Mouse (Mus musculus): Measurements from ENCODE around the gene Pfn4. TPM values are rescaled to one million over a fixed set of nuclear protein-coding genes. Genes with fewer than 3 reads are reported as not detected.
"Not testable (repeated sequence)": the region's sequence is repeated elsewhere in the genome, so short reads cannot be mapped to it uniquely, and the experiment has no call there.

Pfn4 gene
- polyA plus RNA-seq, 1 experiment from 2014 or later, result 10.7 TPM

- ATAC-seq (replicated peaks), result no peak
- H3K9me3 ChIP-seq, result no peaks in the 10 kb centered on the region
- 89% methylated on average over 1 of the region's 1 CpGs for WGBS
- no peak overlapping the region for H3K4me3 ChIP-seq
- H3K4me1 ChIP-seq, result no peaks in the 10 kb centered on the region
- no peak overlapping the region for H3K27ac ChIP-seq (replicated peaks)
- no peaks in the 10 kb centered on the region for H3K36me3 ChIP-seq
- H3K4me2 ChIP-seq (replicated peaks), result no peak overlapping the region
- no peak overlapping the region for H3K9ac ChIP-seq (replicated peaks)
- H3K27me3 ChIP-seq, result no peaks in the 10 kb centered on the region
These were observed 11.8 kb upstream of the Pfn4 start for GRCm38 (mm10) chr12:4757060-4757459.

- H3K27me3 ChIP-seq, result no peaks in the 10 kb centered on the region
- H3K9ac ChIP-seq (replicated peaks), result peak overlapping the region; percentile 90
- peaks cover 9% of the 10 kb centered on the region for H3K4me1 ChIP-seq
- H3K27ac ChIP-seq (replicated peaks), result peak overlapping the region; percentile 98
- no peak; the same call in 1 of the 2 replicates for ATAC-seq (replicated peaks)
- no peaks in the 10 kb centered on the region for H3K36me3 ChIP-seq
- peak overlapping the region; percentile 64 for H3K4me3 ChIP-seq
- H3K9me3 ChIP-seq, result no peaks in the 10 kb centered on the region
- 17% methylated on average over 13 of the region's 13 CpGs for WGBS
- peak overlapping the region; percentile 67 for H3K4me2 ChIP-seq (replicated peaks)
These were observed 506 bp downstream of the Pfn4 start for GRCm38 (mm10) chr12:4769333-4769723.

DNA sequence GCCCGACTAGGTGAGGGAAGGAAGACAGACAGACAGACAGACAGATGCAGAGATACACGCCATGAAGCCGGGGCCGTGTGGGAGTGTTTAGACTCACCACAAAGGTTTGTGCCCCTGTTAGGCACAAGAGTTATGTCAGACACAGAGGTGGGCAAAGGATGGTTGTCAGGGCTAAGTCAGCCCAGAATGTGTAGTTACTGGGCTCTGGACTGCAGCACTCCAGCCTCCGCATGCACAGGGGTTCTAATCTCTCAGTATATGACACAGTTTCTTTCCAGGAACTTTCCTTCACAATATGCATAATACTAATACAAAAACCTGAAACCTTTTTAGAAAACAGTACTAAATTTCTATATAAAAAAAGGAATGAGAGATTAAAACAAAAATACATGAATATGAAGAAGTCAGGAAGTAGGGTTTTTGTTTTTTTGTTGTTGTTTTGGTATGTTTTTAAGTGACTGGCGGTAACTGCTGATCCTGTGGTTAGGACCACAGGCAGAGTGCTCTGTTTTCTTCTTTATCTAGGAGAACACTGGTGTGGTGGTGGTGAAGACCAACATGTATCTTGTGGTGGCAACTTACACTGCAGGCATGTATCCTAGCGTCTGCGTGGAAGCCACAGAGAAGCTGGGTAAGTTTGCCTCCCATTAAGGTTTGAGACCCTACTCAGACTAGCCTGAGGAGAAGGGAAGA is 6.2 kb downstream of the Pfn4 start:
- no peak overlapping the region for H3K4me3 ChIP-seq
- H3K4me1 ChIP-seq, result no peaks in the 10 kb centered on the region
- H3K9ac ChIP-seq (replicated peaks), result no peak overlapping the region
- no peaks in the 10 kb centered on the region for H3K9me3 ChIP-seq
- no peaks in the 10 kb centered on the region for H3K36me3 ChIP-seq
- no peak overlapping the region for H3K27ac ChIP-seq (replicated peaks)
- no peaks in the 10 kb centered on the region for H3K27me3 ChIP-seq
- H3K4me2 ChIP-seq (replicated peaks), result no peak overlapping the region
- WGBS, result 91% methylated on average over 8 of the region's 8 CpGs
- ATAC-seq (replicated peaks), result no peak

DNA sequence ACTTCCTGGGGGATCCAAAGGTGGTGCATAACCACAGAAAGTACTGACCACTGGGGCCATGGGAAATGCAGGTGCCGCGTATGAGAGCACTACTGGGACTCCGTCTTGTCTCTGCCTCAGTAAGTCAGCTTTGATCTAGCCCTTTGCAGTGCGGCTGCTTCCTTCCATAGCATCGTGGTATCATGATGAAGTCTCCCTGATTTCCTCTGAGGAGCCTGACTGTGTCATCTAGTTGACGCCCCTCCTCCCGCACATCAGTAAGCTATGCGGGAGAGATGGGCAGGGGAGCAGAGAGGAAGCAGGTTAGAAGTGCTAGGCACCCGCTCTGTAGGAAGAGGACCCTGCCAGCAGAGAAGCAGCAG is 6.7 kb downstream of the Pfn4 start:
- no peaks in the 10 kb centered on the region for H3K27me3 ChIP-seq
- no peak overlapping the region for H3K4me2 ChIP-seq (replicated peaks)
- WGBS, result 86% methylated on average over 9 of the region's 9 CpGs
- no peak overlapping the region for H3K27ac ChIP-seq (replicated peaks)
- H3K9me3 ChIP-seq, result no peaks in the 10 kb centered on the region
- no peak for ATAC-seq (replicated peaks)
- H3K9ac ChIP-seq (replicated peaks), result no peak overlapping the region
- H3K36me3 ChIP-seq, result no peaks in the 10 kb centered on the region
- H3K4me3 ChIP-seq, result no peak overlapping the region
- H3K4me1 ChIP-seq, result no peaks in the 10 kb centered on the region

DNA sequence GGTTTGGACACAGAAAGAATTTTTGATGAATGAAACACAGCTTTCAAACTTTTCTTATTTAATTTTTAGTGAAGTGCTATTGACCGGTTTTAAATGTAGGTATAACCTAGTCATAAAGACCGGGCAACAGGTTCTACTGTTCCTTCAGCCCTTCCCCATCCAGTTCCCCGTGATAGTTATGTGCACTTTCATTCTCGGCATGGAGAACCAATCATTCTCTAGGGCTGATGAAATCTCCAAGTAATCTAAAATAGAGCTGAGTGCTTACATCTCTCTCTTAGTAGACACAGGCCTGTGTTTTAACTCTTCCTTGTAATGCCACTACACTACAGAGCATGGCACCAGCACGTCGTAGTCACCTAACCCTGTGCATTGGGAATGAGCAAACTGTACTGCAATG is 8.9 kb downstream of the Pfn4 start:
- H3K36me3 ChIP-seq, result no peaks in the 10 kb centered on the region
- no peak for ATAC-seq (replicated peaks)
- no peaks in the 10 kb centered on the region for H3K9me3 ChIP-seq
- no peak overlapping the region for H3K9ac ChIP-seq (replicated peaks)
- H3K27ac ChIP-seq (replicated peaks), result no peak overlapping the region
- no peak overlapping the region for H3K4me3 ChIP-seq
- no peaks in the 10 kb centered on the region for H3K4me1 ChIP-seq
- H3K27me3 ChIP-seq, result no peaks in the 10 kb centered on the region
- 88% methylated on average over 6 of the region's 6 CpGs for WGBS
- H3K4me2 ChIP-seq (replicated peaks), result no peak overlapping the region

DNA sequence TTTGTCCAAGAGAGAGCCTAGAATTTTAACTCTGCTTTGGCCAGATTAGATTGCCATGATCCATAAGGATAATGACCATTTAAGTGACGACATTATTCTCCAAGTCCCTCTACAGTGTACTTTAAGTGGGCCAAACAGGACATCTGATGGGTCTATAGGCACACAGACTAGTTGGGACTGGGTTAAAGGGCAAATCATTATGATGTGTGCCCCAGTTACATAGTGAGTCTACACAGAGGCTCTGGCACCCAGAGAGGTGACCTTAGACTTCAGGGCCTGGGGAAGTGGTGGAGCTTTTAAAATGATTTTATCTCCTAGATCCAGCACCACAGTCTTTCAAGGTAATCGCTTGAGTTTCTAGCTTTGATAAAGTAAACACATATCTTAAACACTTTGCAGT is 11.4 kb downstream of the Pfn4 start:
- no peak overlapping the region for H3K4me3 ChIP-seq
- no peak overlapping the region for H3K4me2 ChIP-seq (replicated peaks)
- H3K27me3 ChIP-seq, result no peaks in the 10 kb centered on the region
- H3K9me3 ChIP-seq, result no peaks in the 10 kb centered on the region
- 77% methylated on average over 2 of the region's 2 CpGs for WGBS
- no peaks in the 10 kb centered on the region for H3K36me3 ChIP-seq
- H3K27ac ChIP-seq (replicated peaks), result no peak overlapping the region
- no peak for ATAC-seq (replicated peaks)
- no peak overlapping the region for H3K9ac ChIP-seq (replicated peaks)
- no peaks in the 10 kb centered on the region for H3K4me1 ChIP-seq

DNA sequence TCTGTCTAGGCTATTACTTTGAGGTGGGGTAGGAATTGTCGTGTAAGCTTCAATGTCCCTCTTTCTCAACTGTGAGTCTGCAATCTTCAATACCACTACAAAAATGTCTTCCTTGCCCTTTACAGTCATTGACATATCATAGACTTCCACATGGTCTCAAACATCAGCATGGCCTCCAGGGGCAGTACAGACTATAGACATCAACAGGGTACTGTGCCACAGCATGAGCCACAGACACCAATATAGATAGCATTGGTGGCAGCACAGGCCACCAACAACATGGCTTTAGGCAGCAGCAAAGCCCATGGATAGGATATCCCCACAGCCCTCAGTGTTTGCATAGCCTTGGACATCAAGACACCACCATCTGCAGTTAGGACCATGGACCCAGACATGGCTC is 12.4 kb downstream of the Pfn4 start:
- Histone ChIP-seq H3K27ac (replicated peaks) (no peak overlapping the region), H3K4me3 (no peak overlapping the region), H3K9ac (replicated peaks) (no peak overlapping the region), H3K27me3 (no peaks in the 10 kb centered on the region), H3K9me3 (no peaks in the 10 kb centered on the region), H3K36me3 (no peaks in the 10 kb centered on the region), H3K4me2 (replicated peaks) (no peak overlapping the region), H3K4me1 (no peaks in the 10 kb centered on the region)
- 85% methylated on average over 1 of the region's 1 CpGs for WGBS
- ATAC-seq (replicated peaks), result no peak

- 91% methylated on average over 9 of the region's 9 CpGs for WGBS
- H3K4me2 ChIP-seq (replicated peaks); H3K4me3 ChIP-seq; H3K27me3 ChIP-seq; H3K4me1 ChIP-seq; H3K36me3 ChIP-seq; H3K9ac ChIP-seq (replicated peaks); H3K27ac ChIP-seq (replicated peaks); H3K9me3 ChIP-seq; ATAC-seq (replicated peaks): not testable (repeated sequence)
These were observed 13.0 kb downstream of the Pfn4 start for GRCm38 (mm10) chr12:4781725-4782404.

- Histone ChIP-seq H3K4me1 (no peaks in the 10 kb centered on the region), H3K9ac (replicated peaks) (no peak overlapping the region), H3K9me3 (no peaks in the 10 kb centered on the region), H3K36me3 (no peaks in the 10 kb centered on the region), H3K4me2 (replicated peaks) (no peak overlapping the region), H3K27ac (replicated peaks) (no peak overlapping the region), H3K4me3 (no peak overlapping the region), H3K27me3 (no peaks in the 10 kb centered on the region)
- no peak for ATAC-seq (replicated peaks)
- WGBS, result 68% methylated on average over 5 of the region's 5 CpGs
These were observed 14.8 kb downstream of the Pfn4 start for GRCm38 (mm10) chr12:4783598-4783997.

- whole genome bisulfite sequencing, result 76% methylated on average over 2 of the region's 2 CpGs
- Histone ChIP-seq H3K9ac (replicated peaks) (no peak overlapping the region), H3K4me2 (replicated peaks) (no peak overlapping the region), H3K27me3 (no peaks in the 10 kb centered on the region), H3K36me3 (no peaks in the 10 kb centered on the region), H3K4me1 (no peaks in the 10 kb centered on the region), H3K9me3 (no peaks in the 10 kb centered on the region), H3K4me3 (no peak overlapping the region), H3K27ac (replicated peaks) (no peak overlapping the region)
- no peak for ATAC-seq (replicated peaks)
These were observed 15.6 kb downstream of the Pfn4 start for GRCm38 (mm10) chr12:4784466-4784865.

- not testable (repeated sequence) for H3K4me3 ChIP-seq; H3K27me3 ChIP-seq; H3K9ac ChIP-seq (replicated peaks); H3K9me3 ChIP-seq; H3K4me1 ChIP-seq; H3K4me2 ChIP-seq (replicated peaks); H3K27ac ChIP-seq (replicated peaks); H3K36me3 ChIP-seq; ATAC-seq (replicated peaks)
- 94% methylated on average over 25 of the region's 25 CpGs for WGBS
These were observed 19.3 kb downstream of the Pfn4 start for GRCm38 (mm10) chr12:4788128-4788527.

- H3K9me3 ChIP-seq, result no peaks in the 10 kb centered on the region
- 93% methylated on average over 1 of the region's 1 CpGs for WGBS
- H3K4me1 ChIP-seq, result no peaks in the 10 kb centered on the region
- no peaks in the 10 kb centered on the region for H3K36me3 ChIP-seq
- H3K4me3 ChIP-seq, result no peak overlapping the region
- ATAC-seq (replicated peaks), result no peak
- no peaks in the 10 kb centered on the region for H3K27me3 ChIP-seq
- no peak overlapping the region for H3K4me2 ChIP-seq (replicated peaks)
- H3K27ac ChIP-seq (replicated peaks), result no peak overlapping the region
- no peak overlapping the region for H3K9ac ChIP-seq (replicated peaks)
These were observed 24.9 kb downstream of the Pfn4 start for GRCm38 (mm10) chr12:4793718-4794117.

DNA sequence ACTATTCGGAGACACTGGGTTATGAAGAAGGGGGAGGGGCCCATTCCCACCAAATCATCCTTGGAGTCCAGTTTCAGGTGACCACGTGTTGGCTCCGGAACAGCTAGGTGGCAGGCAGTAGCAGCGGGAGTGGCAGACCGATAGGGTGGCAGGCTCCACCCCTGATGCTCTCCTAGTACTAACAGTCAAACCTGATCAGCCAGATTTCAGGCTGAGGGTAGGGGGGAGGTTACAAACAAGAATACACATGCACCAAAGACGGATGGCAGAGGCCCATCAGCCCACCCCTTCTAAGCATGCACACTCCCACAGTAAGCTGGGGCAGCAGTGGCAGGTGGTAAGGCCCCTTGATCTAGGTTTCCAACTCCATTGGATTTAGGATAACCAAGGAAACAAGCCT is 28.6 kb downstream of the Pfn4 start:
- H3K4me3 ChIP-seq; H3K27me3 ChIP-seq; H3K4me2 ChIP-seq (replicated peaks); H3K9ac ChIP-seq (replicated peaks); H3K27ac ChIP-seq (replicated peaks); H3K36me3 ChIP-seq; H3K9me3 ChIP-seq; ATAC-seq (replicated peaks); H3K4me1 ChIP-seq: not testable (repeated sequence)
- 71% methylated on average over 6 of the region's 6 CpGs for WGBS

Measured in forebrain, embryonic 15.5 days (tissue).